8 mouse cellular contexts compared by ENCODE assay signal in genomic region chr5:111761574-111761973, GRCm38 (mm10). TPM values are rescaled to one million over a fixed set of nuclear protein-coding genes. Genes with fewer than 3 reads are reported as not detected.
DNase-seq lines count a peak whose midpoint lies in the region; ATAC-seq and TF ChIP-seq lines count a peak whose summit lies in the region.

No protein-coding gene starts in this region.

- peak; percentile 60 for ATAC-seq in hindbrain, embryonic 13.5 days (ENCODE audit: low FRiP score)
- peak; percentile 78 for ATAC-seq in midbrain, embryonic 13.5 days
- no peak for ATAC-seq in monocyte, adult 5-6 weeks (replicated peaks; ENCODE audit: insufficient number of reproducible peaks, low FRiP score, low TSS enrichment, poor library complexity, severe bottlenecking)

- no peaks in the 10 kb centered on the region for H3K9me3 ChIP-seq in hindbrain, embryonic 13.5 days
- H3K9me3 ChIP-seq in midbrain, embryonic 13.5 days: no peaks in the 10 kb centered on the region

- TF ChIP-seq CTCF in thymus, adult 2 months (IDR thresholded peaks at IDR 0.05; ENCODE audit: borderline replicate concordance, control insufficient read depth, extremely low read depth, insufficient read depth, low read length, poor library complexity): no peak

- peak overlapping the region; percentile 68 for H3K9ac ChIP-seq in hindbrain, embryonic 13.5 days
- peak overlapping the region; percentile 56 for H3K9ac ChIP-seq in midbrain, embryonic 13.5 days (replicated peaks)

- 0% methylated on average over 12 of the region's 12 CpGs for WGBS in hindbrain, embryonic 13.5 days
- under 1% methylated on average over 12 of the region's 12 CpGs for WGBS in midbrain, embryonic 13.5 days
- WGBS in thymus, adult 2 months: 2% methylated on average over 12 of the region's 12 CpGs

- TF ChIP-seq POLR2A in thymus, adult 2 months (IDR thresholded peaks at IDR 0.05; ENCODE audit: control insufficient read depth, extremely low read depth, insufficient read depth, low read length, poor library complexity): no peak

- peaks cover 38% of the 10 kb centered on the region for H3K4me1 ChIP-seq in hindbrain, embryonic 13.5 days (replicated peaks)
- H3K4me1 ChIP-seq in midbrain, embryonic 13.5 days (replicated peaks): peaks cover 41% of the 10 kb centered on the region
- H3K4me1 ChIP-seq in thymus, adult 2 months (replicated peaks; ENCODE audit: control insufficient read depth, insufficient read depth, low read length): no peaks in the 10 kb centered on the region

- 0 out of 2 replicates have a peak, but pooled peaks cover 6% of the 10 kb centered on the region for H3K27me3 ChIP-seq in hindbrain, embryonic 13.5 days
- peaks cover 3% of the 10 kb centered on the region; the same call in 1 of the 2 replicates for H3K27me3 ChIP-seq in midbrain, embryonic 13.5 days
- no peaks in the 10 kb centered on the region; the same call in 1 of the 2 replicates for H3K27me3 ChIP-seq in thymus, adult 2 months (ENCODE audit: control insufficient read depth, insufficient read depth, low read length)

- peak overlapping the region; percentile 30 for H3K4me3 ChIP-seq in hindbrain, embryonic 13.5 days
- peak overlapping the region; percentile 27 for H3K4me3 ChIP-seq in midbrain, embryonic 13.5 days (replicated peaks)
- H3K4me3 ChIP-seq in thymus, adult 2 months (ENCODE audit: control insufficient read depth, insufficient read depth, low read length): no peak overlapping the region

- H3K4me2 ChIP-seq in hindbrain, embryonic 13.5 days: peak overlapping the region; percentile 54
- peak overlapping the region; percentile 52 for H3K4me2 ChIP-seq in midbrain, embryonic 13.5 days (replicated peaks)

- H3K27ac ChIP-seq in hindbrain, embryonic 13.5 days: peak overlapping the region; percentile 93
- peak overlapping the region; percentile 97 for H3K27ac ChIP-seq in midbrain, embryonic 13.5 days
- no peak overlapping the region for H3K27ac ChIP-seq in thymus, adult 2 months (ENCODE audit: control insufficient read depth, insufficient read depth, low read length)

- H3K36me3 ChIP-seq in hindbrain, embryonic 13.5 days: no peaks in the 10 kb centered on the region
- H3K36me3 ChIP-seq in midbrain, embryonic 13.5 days: no peaks in the 10 kb centered on the region
- no peaks in the 10 kb centered on the region for H3K36me3 ChIP-seq in thymus, adult 2 months (ENCODE audit: control insufficient read depth, insufficient read depth, low read length)

- peak; percentile 90 for DNase-seq in heart, adult 11 months
- no peak for DNase-seq in heart, adult 8-10 months (ENCODE audit: low spot score)
- peak; percentile 89 for DNase-seq in embryo, embryonic 10.5 days (ENCODE audit: low spot score)
- DNase-seq in urinary bladder, postnatal 4 days (ENCODE audit: low spot score in 2 of 2): no peak
- DNase-seq in thymus, adult 2 months: no peak

RNA-seq across cellular contexts. Expression of gene Gm26897, which starts 27.9 kb away (rescaled TPM):
- total RNA-seq in heart, adult 8-10 months (2022): not detected
- polyA plus RNA-seq in hindbrain, embryonic 13.5 days (2015; fragmentation: Nextera tagmentation; extraction: Ambion mirVana): not detected in 2 replicates
- polyA plus RNA-seq in midbrain, embryonic 13.5 days (2015; fragmentation: Nextera tagmentation; extraction: Ambion mirVana): not detected in 2 replicates
- not detected in 3 replicates for total RNA-seq in monocyte, adult 5-6 weeks (2017)
- not detected in 2 replicates for polyA plus RNA-seq in thymus, adult 2 months (2012; rRNA removed)

Comparison
In these comparisons a context has a peak if more than half of its experiments do, and no peak if none do; other contexts are left out.
1. DNase-seq: peak in heart, adult 11 months (single experiment) and embryo, embryonic 10.5 days (single experiment); none in heart, adult 8-10 months (single experiment), urinary bladder, postnatal 4 days (0 of 2) and thymus, adult 2 months (single experiment).